Mouse (Mus musculus): ENCODE measurements around the gene Pxt1. TPM values are rescaled to one million over a fixed set of nuclear protein-coding genes. Genes with fewer than 3 reads are reported as not detected.
A peak's percentile ranks its signal among the peaks of the same experiment; 100 is the strongest.

The Pxt1 gene
- polyA plus RNA-seq, 1 experiment from 2014 or later, result not detected

- Histone ChIP-seq H3K27ac (no peak overlapping the region), H3K4me3 (no peak overlapping the region), H3K9ac (no peak overlapping the region), H3K27me3 (no peaks in the 10 kb centered on the region), H3K4me1 (0 out of 2 replicates have a peak, but pooled peaks cover 3% of the 10 kb centered on the region), H3K4me2 (replicated peaks) (no peak overlapping the region), H3K9me3 (no peaks in the 10 kb centered on the region), H3K36me3 (peaks cover 80% of the 10 kb centered on the region)
- WGBS, result 92% methylated on average over 4 of the region's 4 CpGs
- no peak for ATAC-seq (ENCODE audit: insufficient number of reproducible peaks, insufficient read depth, low FRiP score, low TSS enrichment)
Measured at GRCm38 (mm10) chr17:28979091-28979490, 35.5 kb upstream of the Pxt1 start.

DNA sequence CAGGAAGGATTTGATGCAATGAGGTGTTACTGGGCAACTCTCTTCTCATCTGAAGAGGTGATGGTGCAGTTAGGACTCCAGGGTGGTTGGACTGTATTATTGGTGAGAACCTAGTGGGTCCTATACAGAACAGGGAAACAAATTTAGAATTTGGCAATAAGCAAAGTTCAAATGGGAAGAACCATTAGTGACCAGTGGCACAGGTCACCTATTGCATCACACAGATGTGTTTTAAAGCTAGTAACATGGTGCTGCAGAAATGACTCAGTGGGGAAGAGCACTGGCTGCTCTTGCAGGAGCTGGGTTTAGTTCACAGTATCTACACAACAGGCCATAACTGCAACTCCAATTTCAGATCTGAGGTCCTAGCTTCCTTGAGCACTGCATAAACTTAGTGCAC, 26.5 kb upstream of the Pxt1 start:
- ATAC-seq (ENCODE audit: insufficient number of reproducible peaks, insufficient read depth, low FRiP score, low TSS enrichment), result no peak
- Histone ChIP-seq H3K9ac (no peak overlapping the region), H3K9me3 (no peaks in the 10 kb centered on the region), H3K27me3 (no peaks in the 10 kb centered on the region), H3K27ac (no peak overlapping the region), H3K4me3 (no peak overlapping the region), H3K4me1 (no peaks in the 10 kb centered on the region), H3K36me3 (peaks cover 96% of the 10 kb centered on the region), H3K4me2 (replicated peaks) (no peak overlapping the region)

GRCm38 (mm10) chr17:28967021-28967610, 23.5 kb upstream of the Pxt1 start:
- Histone ChIP-seq H3K4me1 (no peaks in the 10 kb centered on the region), H3K27me3 (no peaks in the 10 kb centered on the region), H3K9ac (no peak overlapping the region), H3K4me3 (no peak overlapping the region), H3K4me2 (replicated peaks) (no peak overlapping the region), H3K9me3 (no peaks in the 10 kb centered on the region), H3K36me3 (peaks cover 96% of the 10 kb centered on the region), H3K27ac (no peak overlapping the region)
- WGBS, result 81% methylated on average over 11 of the region's 11 CpGs
- ATAC-seq (ENCODE audit: insufficient number of reproducible peaks, insufficient read depth, low FRiP score, low TSS enrichment), result no peak

- H3K4me3 ChIP-seq, result no peak overlapping the region
- no peak overlapping the region for H3K27ac ChIP-seq
- WGBS, result 89% methylated on average over 10 of the region's 10 CpGs
- H3K9me3 ChIP-seq, result no peaks in the 10 kb centered on the region
- no peak for ATAC-seq (ENCODE audit: insufficient number of reproducible peaks, insufficient read depth, low FRiP score, low TSS enrichment)
- no peak overlapping the region for H3K4me2 ChIP-seq (replicated peaks)
- H3K9ac ChIP-seq, result no peak overlapping the region
- no peaks in the 10 kb centered on the region for H3K4me1 ChIP-seq
- H3K36me3 ChIP-seq, result peaks cover 65% of the 10 kb centered on the region
- no peaks in the 10 kb centered on the region for H3K27me3 ChIP-seq
Measured at GRCm38 (mm10) chr17:28961596-28961995, 18.0 kb upstream of the Pxt1 start.

- Histone ChIP-seq H3K4me1 (no peaks in the 10 kb centered on the region), H3K9ac (no peak overlapping the region), H3K4me3 (no peak overlapping the region), H3K9me3 (no peaks in the 10 kb centered on the region), H3K36me3 (peaks cover 55% of the 10 kb centered on the region), H3K27ac (no peak overlapping the region), H3K27me3 (no peaks in the 10 kb centered on the region), H3K4me2 (replicated peaks) (no peak overlapping the region)
- 80% methylated on average over 10 of the region's 10 CpGs for WGBS
- no peak for ATAC-seq (ENCODE audit: insufficient number of reproducible peaks, insufficient read depth, low FRiP score, low TSS enrichment)
Measured at GRCm38 (mm10) chr17:28960597-28960996, 17.0 kb upstream of the Pxt1 start.

- WGBS, result 98% methylated on average over 9 of the region's 9 CpGs
- Histone ChIP-seq H3K4me2 (replicated peaks) (peak overlapping the region; percentile 88; the same call in 1 of the 2 replicates), H3K9me3 (no peaks in the 10 kb centered on the region; the same call in 1 of the 2 replicates), H3K4me1 (peaks cover 15% of the 10 kb centered on the region), H3K27me3 (no peaks in the 10 kb centered on the region), H3K36me3 (peaks cover 18% of the 10 kb centered on the region), H3K27ac (no peak overlapping the region), H3K9ac (no peak overlapping the region), H3K4me3 (no peak overlapping the region)
- ATAC-seq (ENCODE audit: insufficient number of reproducible peaks, insufficient read depth, low FRiP score, low TSS enrichment), result no peak
Measured at GRCm38 (mm10) chr17:28954416-28954815, 10.8 kb upstream of the Pxt1 start.

- peak overlapping the region; percentile 88 for H3K4me2 ChIP-seq (replicated peaks)
- H3K9ac ChIP-seq, result peak overlapping the region; percentile 72
- H3K27ac ChIP-seq, result peak overlapping the region; percentile 98
- H3K27me3 ChIP-seq, result no peaks in the 10 kb centered on the region
- H3K36me3 ChIP-seq, result peaks cover 16% of the 10 kb centered on the region
- peak overlapping the region; percentile 74 for H3K4me3 ChIP-seq
- H3K4me1 ChIP-seq, result peaks cover 15% of the 10 kb centered on the region
- H3K9me3 ChIP-seq, result no peaks in the 10 kb centered on the region; the same call in 1 of the 2 replicates
- no peak for ATAC-seq (ENCODE audit: insufficient number of reproducible peaks, insufficient read depth, low FRiP score, low TSS enrichment)
- 22% methylated on average over 9 of the region's 9 CpGs for WGBS
Measured at GRCm38 (mm10) chr17:28953251-28953650, 9.6 kb upstream of the Pxt1 start.

- peak; percentile 76 for ATAC-seq (ENCODE audit: insufficient number of reproducible peaks, insufficient read depth, low FRiP score, low TSS enrichment)
- H3K9ac ChIP-seq, result peak within 1 kb of the TSS; percentile 72
- H3K27me3 ChIP-seq, result no peaks in the 10 kb centered on the region
- peak within 1 kb of the TSS; percentile 88 for H3K4me2 ChIP-seq (replicated peaks)
- no peaks in the 10 kb centered on the region; the same call in 1 of the 2 replicates for H3K9me3 ChIP-seq
- peak within 1 kb of the TSS; percentile 98 for H3K27ac ChIP-seq
- peaks cover 15% of the 10 kb centered on the region for H3K4me1 ChIP-seq
- peaks cover 8% of the 10 kb centered on the region for H3K36me3 ChIP-seq
- peak within 1 kb of the TSS; percentile 74 for H3K4me3 ChIP-seq
- 2% methylated on average over 51 of the region's 80 CpGs for WGBS
Measured at GRCm38 (mm10) chr17:28951831-28952799, 8.5 kb upstream of the Pxt1 start, which contains the start of gene Kctd20. Gene Kctd20, plus strand, starts transcription at chr17:28951950.

DNA sequence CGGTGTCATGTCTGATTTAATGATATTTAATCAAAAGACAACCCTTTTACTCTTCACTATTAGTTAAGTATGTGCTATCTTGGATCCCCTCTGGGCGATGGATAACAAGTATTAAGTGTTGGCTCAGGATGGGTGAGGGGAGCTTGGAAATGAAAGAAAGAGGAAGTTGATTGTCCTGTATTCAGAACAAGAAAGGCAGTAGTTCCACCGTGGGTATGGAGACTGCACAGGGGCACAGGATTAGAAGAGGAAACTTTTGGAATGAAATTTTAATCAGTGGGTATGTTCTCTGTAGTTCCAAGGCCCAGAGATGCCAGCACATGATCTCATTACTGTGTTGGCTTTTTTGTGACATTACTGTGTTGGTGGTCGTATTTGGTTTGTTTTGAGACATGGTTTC, 7.1 kb upstream of the Pxt1 start:
- Histone ChIP-seq H3K4me3 (no peak overlapping the region), H3K4me2 (replicated peaks) (no peak overlapping the region), H3K9me3 (no peaks in the 10 kb centered on the region; the same call in 1 of the 2 replicates), H3K9ac (no peak overlapping the region), H3K27ac (no peak overlapping the region), H3K27me3 (no peaks in the 10 kb centered on the region), H3K36me3 (peaks cover 8% of the 10 kb centered on the region), H3K4me1 (peaks cover 15% of the 10 kb centered on the region)
- ATAC-seq (ENCODE audit: insufficient number of reproducible peaks, insufficient read depth, low FRiP score, low TSS enrichment), result no peak
- 68% methylated on average over 4 of the region's 4 CpGs for WGBS

DNA sequence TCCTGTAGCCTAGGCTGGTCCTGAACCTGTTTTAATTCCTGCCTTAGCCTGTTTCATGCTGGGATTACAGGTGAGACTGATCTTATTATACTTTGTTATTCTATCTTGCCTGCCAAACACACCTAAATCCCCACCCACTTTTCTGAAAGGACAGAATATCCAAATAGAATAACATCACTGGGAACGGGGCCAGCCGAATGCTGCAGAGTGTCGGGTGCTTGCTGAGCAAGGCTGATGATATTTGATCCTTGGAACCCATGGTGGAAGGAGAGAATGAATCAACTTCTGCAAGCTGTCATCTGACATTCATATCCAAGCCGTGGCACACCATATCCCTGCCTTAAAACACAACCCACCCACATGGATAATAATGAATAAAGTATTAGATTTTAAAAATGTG, 5.0 kb upstream of the Pxt1 start:
- 49% methylated on average over 4 of the region's 4 CpGs for WGBS
- Histone ChIP-seq H3K4me3 (no peak overlapping the region), H3K9ac (no peak overlapping the region), H3K27me3 (no peaks in the 10 kb centered on the region), H3K4me1 (peaks cover 4% of the 10 kb centered on the region), H3K27ac (no peak overlapping the region), H3K9me3 (no peaks in the 10 kb centered on the region), H3K4me2 (replicated peaks) (no peak overlapping the region), H3K36me3 (no peaks in the 10 kb centered on the region)
- no peak for ATAC-seq (ENCODE audit: insufficient number of reproducible peaks, insufficient read depth, low FRiP score, low TSS enrichment)

GRCm38 (mm10) chr17:28947011-28947939, 3.6 kb upstream of the Pxt1 start:
- Histone ChIP-seq H3K9me3 (no peaks in the 10 kb centered on the region), H3K4me2 (replicated peaks) (no peak overlapping the region), H3K4me1 (no peaks in the 10 kb centered on the region), H3K4me3 (no peak overlapping the region), H3K9ac (no peak overlapping the region), H3K27ac (no peak overlapping the region), H3K36me3 (no peaks in the 10 kb centered on the region), H3K27me3 (no peaks in the 10 kb centered on the region)
- no peak for ATAC-seq (ENCODE audit: insufficient number of reproducible peaks, insufficient read depth, low FRiP score, low TSS enrichment)
- WGBS, result 92% methylated on average over 19 of the region's 19 CpGs
